Mouse (Mus musculus) cerebellum, adult 8-10 months (tissue): ENCODE data around the gene Sgk1.

ENCODE experiments used
- DNase-seq: peaks from one replicate; pipeline ENCODE4 v3.0.0; 2022

Sgk1 gene

DNA sequence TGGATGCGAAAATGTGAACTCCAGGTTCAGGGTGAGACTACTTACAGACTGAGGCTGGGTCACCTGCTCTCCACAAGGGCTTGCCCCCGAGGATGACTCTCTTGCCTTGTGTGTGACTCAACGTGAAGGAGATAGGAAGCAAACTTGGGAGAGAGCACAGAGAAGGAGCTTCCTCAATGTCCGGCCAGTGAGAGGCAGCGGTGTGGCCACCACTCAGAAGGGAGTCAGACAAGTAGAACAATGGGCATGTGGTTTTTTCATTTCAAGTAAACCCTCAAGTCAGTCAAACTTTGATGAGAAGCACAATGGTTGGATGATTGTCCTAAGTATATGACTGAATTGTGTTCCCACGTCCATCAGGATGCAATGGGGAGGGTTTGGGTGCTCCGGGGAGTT lies 36.8 kb downstream of the Sgk1 start:
- DNase-seq = no peak

DNA sequence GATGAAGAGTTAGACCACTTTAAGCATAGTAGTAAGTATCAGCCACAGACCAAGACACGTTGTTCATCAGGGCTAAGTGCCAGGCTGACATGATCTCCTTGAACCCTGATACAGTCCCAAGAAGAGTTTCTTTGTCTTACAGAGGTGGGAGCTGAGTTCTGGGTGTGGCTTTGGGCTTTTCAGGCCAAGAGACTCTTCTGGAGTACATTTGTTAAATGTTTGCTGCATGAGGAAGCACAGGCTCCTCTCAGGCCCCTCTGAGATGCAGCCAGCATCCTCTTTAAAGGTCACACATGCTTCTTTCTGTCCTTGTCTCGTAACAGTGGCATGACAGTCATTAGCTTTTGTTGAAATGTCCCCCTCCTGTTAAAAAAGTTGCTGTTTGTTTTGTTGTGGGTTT lies 38.6 kb downstream of the Sgk1 start:
- DNase-seq = no peak

DNA sequence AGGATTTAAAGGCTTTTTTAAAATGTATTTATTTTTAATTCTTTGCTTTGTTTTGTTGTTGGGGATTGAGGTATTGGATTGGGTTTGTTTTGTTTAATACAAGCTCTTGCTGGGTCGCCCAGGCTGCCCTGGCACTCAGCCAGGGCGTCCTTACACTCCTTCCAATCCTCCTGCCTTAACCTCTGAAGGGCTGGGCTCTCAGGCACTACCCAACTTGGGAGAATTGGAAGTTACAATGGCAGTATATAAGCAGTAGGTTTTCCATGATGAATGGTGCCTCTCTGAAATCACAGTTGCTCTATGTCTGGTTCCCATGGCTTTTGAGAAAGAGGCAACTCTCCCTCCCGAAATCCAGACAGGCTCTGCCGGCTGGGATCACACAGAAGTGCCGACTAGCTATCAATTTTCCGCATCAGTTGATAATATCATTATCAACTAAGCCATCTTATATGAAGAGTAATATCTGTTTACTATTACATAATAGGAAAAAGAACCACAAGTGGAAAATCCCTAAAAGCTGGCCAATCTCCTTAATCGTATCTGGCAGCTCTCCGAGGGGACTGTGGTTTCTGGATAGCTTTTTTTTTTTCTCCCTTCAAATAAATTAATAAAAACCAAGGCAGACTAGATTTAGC lies 40.8 kb downstream of the Sgk1 start:
- DNase-seq = peak; percentile 25

DNA sequence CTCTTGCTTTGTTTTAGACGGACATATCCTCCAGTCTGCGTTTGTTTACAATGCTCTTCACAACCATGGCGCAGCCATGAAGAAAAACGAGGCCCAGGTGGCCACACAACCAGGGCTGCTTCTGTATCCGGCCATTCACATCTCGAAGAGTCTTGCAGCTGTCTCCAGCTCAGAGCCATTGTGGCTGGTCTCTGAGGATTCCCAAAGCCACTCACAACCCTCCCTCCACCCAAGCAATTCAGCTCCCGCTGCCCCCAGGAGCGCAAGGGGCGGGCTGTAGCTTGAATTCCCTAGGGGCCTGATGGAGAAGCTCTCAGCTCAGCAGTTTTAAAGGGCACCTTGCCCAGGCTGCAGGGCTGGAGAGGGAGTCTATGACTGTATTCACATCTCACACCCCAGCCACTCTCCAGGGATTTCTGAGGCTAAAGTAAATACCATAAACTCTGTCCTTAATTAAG lies 41.5 kb downstream of the Sgk1 start:
- DNase-seq = no peak

DNA sequence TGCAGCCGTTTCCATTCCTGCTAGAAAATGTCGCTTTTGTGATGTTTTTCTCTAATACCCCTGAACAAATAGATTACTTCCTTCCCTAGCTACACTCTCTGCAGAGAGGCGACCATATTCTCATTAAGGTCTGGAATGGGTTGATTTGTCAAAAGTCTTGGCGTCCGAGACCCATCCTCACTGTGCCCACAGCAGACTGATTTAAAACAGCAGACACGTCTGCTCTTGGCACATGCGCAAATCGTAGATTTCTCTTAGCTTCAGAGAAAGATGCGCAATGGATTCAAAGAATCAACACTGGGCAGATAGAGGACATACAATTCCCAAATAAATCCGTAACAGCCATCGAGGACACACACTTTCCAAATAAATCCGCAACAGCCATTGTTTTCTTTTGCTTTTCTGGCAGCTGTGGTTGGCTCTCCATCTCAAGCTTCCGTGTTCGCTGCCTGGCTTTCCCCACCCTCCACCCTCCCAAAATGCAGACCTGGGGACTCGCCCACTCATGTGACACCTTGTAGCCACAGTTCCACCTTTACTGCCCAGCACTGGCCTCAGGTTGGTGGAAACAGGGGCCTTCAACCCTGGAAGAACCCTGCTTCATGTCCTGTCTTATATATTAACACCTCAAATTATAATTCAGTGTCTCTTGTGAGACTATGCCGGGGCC lies 42.2 kb downstream of the Sgk1 start:
- DNase-seq = no peak

GRCm38 (mm10) chr10:21926941-21927340 lies 45.0 kb downstream of the Sgk1 start:
- DNase-seq = no peak

DNA sequence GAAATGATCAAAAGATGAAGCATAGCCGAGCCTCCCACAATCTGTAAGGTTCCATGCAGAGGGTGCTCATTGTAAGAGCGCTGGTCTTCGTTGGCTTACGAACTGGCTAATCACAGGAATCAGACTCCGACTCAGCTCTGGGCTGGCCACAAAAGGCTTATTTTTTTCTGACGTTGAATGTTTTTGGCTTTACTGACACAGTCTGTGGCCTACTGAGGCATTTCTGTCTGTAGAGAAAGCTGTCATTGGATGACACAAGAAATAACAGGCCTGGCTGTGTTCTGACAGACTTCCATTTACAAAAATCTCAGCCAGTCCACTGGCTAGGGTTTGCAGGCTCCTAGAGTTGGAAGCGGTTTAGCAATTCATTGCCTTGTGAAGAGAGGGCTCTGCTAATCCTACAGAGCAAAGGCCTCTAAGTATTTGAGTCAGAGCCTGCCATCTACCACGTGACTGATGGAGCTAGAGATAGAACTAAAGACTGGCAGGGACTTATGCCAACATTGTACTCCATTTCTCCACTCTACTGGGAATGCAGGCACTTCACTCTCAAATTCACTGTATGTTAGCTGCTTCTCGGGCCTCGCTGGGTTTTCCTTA lies 48.9 kb downstream of the Sgk1 start:
- DNase-seq = no peak

GRCm38 (mm10) chr10:21932791-21933190 lies 50.8 kb downstream of the Sgk1 start:
- no peak for DNase-seq

- DNase-seq = no peak
Measured at GRCm38 (mm10) chr10:21934826-21935225, 52.8 kb downstream of the Sgk1 start.

DNA sequence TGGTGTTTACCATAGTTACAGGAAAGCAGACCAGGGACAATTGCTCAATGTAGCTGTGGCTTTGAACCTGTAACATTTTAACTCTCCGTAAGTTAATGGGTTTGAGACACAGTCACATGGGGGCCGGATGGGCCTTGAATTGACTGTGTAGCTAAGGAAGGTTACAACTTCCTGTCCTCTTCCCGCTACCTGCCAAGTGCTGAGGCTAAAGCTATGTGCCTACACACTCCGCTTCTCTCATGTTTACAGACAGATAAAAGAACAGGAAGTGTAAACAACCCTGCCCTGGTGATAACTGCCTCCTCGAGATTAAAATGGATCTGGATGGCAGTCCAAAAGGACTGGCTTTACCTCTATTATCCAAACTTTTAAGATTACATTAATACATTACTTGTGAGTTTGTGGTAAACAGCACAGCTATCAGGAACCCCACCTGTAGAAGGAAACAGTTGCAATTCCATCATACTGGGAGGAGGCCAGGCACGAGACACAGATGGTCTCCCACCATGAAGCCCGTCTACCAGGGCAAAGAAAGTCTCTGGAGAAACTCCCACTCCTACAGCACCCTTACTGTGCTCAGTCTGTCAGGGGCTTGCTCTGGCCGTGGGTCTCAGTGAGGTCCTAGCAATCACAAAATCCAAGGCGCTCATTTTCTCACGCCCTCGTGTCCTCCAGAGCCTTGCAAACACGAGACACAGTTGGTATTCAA lies 54.7 kb downstream of the Sgk1 start:
- DNase-seq = peak; percentile 30

- DNase-seq = no peak
Measured at GRCm38 (mm10) chr10:21937222-21937605, 55.2 kb downstream of the Sgk1 start.

- no peak for DNase-seq
Measured at GRCm38 (mm10) chr10:21938166-21938565, 56.2 kb downstream of the Sgk1 start.

DNA sequence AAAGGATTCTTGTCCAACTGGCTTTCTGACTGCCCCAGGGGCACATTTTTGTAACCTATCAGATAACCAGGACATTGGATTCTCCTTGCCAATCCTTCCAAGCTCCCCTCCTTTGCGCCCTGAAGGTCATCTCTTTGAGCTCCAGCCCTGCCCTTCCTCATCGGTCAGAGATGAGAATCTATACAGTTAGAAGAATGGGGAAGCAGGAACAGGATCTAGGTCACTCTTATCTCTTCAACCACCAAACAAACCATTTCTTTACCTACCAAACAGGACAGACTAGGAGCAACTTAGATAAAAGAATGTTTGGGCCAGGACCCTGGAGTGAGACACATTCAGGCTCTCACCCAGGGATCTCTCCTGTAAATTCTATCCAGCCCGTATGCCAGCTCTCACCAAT lies 59.3 kb downstream of the Sgk1 start:
- DNase-seq = no peak

GRCm38 (mm10) chr10:21943145-21943700 lies 61.2 kb downstream of the Sgk1 start:
- no peak for DNase-seq

GRCm38 (mm10) chr10:21945195-21945594 lies 63.2 kb downstream of the Sgk1 start:
- no peak for DNase-seq

DNA sequence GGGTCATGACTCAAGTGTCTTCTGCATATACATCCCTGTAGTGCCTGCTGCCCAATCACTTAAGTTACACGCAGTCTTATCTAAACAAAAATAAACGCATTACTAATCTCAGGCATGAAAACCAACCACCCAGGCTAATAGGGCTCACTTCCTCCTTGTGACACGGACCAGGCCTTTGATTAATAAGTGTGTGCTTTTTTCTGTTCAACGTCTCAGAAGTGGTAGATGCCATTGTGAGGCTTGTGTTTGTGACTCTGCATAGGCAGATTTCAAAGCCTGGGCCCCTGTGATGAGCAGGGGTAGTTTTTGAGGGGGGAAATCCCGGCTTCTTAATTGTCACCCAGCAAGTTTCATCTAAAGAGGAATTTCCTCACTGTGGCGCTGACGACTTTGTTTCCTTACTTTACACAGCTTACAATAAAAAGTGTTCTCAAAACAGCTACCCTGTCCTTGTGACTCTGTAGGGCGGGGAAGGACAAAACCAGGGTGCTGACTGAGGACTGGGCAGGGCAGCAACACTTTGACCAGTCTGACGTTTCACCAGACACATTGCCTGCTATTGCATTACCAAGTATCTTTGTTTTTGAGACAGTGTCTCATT lies 64.9 kb downstream of the Sgk1 start:
- no peak for DNase-seq

- DNase-seq = no peak
Measured at GRCm38 (mm10) chr10:21952520-21952919, 70.5 kb downstream of the Sgk1 start.

GRCm38 (mm10) chr10:21961111-21961510 lies 79.1 kb downstream of the Sgk1 start:
- no peak for DNase-seq

DNA sequence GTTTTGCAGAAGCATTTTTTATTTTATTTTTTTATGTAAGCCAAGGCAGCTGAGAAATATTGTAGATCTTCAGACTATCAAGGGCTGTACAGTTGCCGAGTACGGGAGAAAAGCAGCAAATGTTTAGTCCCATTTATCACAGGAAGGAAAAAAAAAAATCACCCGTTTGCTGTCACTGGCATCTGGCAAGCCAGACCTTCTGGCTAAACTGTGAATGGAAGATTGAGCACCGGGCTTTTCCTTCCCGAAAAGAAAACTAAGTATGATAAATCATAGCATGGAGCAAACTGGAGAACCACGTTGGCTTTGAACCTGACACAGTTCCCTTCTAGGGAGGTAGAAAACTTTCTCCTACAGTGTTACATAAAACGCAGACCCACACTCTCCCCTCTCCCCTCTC lies 81.0 kb downstream of the Sgk1 start:
- DNase-seq = no peak

GRCm38 (mm10) chr10:21973676-21974075 lies 91.7 kb downstream of the Sgk1 start:
- no peak for DNase-seq

DNA sequence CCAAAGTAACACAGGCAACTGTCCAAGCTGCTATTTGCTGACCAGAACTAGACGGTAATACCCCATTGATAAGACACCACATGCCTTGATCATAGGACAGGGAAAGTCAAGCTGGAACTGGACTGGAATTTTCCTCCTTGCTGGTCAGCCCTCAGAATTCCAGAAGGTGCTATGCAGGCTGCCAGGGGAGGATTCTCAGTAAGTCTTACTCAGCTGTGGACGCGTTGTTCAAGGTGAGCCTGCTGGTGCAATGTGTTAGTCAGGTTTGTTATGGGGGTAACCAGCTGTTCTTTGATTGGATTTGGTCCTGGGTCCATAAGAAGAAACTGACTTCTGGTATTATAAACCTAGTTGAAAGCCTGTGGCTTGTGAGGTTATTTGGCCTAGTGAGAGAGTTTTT lies 92.8 kb downstream of the Sgk1 start:
- DNase-seq = no peak

DNA sequence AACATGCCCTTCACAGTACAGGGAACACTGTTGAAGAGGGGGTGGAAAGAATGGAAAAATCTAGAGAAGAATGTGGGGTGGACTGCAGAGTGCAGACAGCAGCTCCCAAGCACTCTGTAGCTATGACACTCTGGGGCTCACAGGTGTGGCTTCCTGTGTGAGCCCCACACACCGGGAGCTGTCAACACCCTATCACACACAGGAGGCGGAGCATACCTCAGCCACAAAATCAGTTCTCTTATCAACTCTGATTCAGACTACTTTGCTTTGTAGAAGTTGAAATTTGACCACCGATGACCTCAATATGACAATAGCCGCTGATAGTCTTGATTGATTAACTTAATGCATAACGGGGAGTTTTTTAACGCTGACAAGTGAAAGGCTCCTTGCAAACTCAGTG lies 93.4 kb downstream of the Sgk1 start:
- no peak for DNase-seq

- DNase-seq = no peak
Measured at GRCm38 (mm10) chr10:21976253-21976652, 94.3 kb downstream of the Sgk1 start.
